Mouse (Mus musculus) heart, postnatal 14 days (tissue): ENCODE measurements at regions not wholly inside any gene's neighbourhood (a gene's known extent, or its start where the extent isn't known, plus 50 kb on each side); places are given as distances from the start of the nearest gene placed in this dataset.
A peak's percentile ranks its signal among the peaks of the same experiment; 100 is the strongest.

Experiments
- DNase-seq, 2 experiments: peaks; one replicate each; pipeline ENCODE4 v3.0.0; 2021 to 2022
- intact Hi-C: fragments of 180-260 bp; cut with DNase I; formaldehyde crosslinking; loops from one replicate; pipeline ENCODE4 v1.15.1; 2025

GRCm38 (mm10) chr4:131350268-131350667 is 406.1 kb downstream of the Matn1 start:
- intact Hi-C loops = no loop called here
- DNase-seq = no peak

GRCm38 (mm10) chr4:131354908-131355307 is 410.7 kb downstream of the Matn1 start:
- no peak for DNase-seq
- intact Hi-C loops = no loop called here

GRCm38 (mm10) chr4:131355526-131355991 is 411.4 kb downstream of the Matn1 start:
- intact Hi-C loops = no loop called here
- DNase-seq = peak; percentile 4 to 7

- intact Hi-C loops = no loop called here
- DNase-seq = no peak
Measured at GRCm38 (mm10) chr4:131356316-131356715, 412.1 kb downstream of the Matn1 start.

- no peak for DNase-seq
- intact Hi-C loops = loop anchor here (10.0 kb wide), 1 partner anchor 472 kb away; the partner anchor contains the start of gene Ptpru
Measured at GRCm38 (mm10) chr4:131363030-131363429, 418.8 kb downstream of the Matn1 start.

- intact Hi-C loops = loop anchor here (1.0 to 10.0 kb wide), 2 partner anchors 111 to 470 kb away; partner anchors contain the start of gene Ptpru
- peak; percentile 37 to 62 for DNase-seq
Measured at GRCm38 (mm10) chr4:131364671-131365252, 420.6 kb downstream of the Matn1 start.

- no peak for DNase-seq
- intact Hi-C loops = loop anchor here (10.0 kb wide), 1 partner anchor 469 kb away; the partner anchor contains the start of gene Ptpru
Measured at GRCm38 (mm10) chr4:131366006-131366405, 421.8 kb downstream of the Matn1 start.

GRCm38 (mm10) chr4:131366656-131367055 is 422.5 kb downstream of the Matn1 start:
- intact Hi-C loops = loop anchor here (10.0 kb wide), 1 partner anchor 468 kb away; the partner anchor contains the start of gene Ptpru
- DNase-seq = no peak

- DNase-seq = peak; percentile 11 to 22
- intact Hi-C loops = no loop called here
Measured at GRCm38 (mm10) chr4:131372517-131372916, 428.3 kb downstream of the Matn1 start.

- no peak for DNase-seq
- intact Hi-C loops = no loop called here
Measured at GRCm38 (mm10) chr4:131373172-131373571, 429.0 kb downstream of the Matn1 start.

- no peak for DNase-seq
- intact Hi-C loops = no loop called here
Measured at GRCm38 (mm10) chr4:131374527-131375290, 430.5 kb downstream of the Matn1 start.

- DNase-seq = no peak
- intact Hi-C loops = no loop called here
Measured at GRCm38 (mm10) chr4:131381063-131381462, 436.9 kb downstream of the Matn1 start.

GRCm38 (mm10) chr4:131381529-131381928 is 437.3 kb downstream of the Matn1 start:
- intact Hi-C loops = no loop called here

GRCm38 (mm10) chr4:131383862-131384261 is 439.7 kb downstream of the Matn1 start:
- no peak for DNase-seq
- intact Hi-C loops = no loop called here

More at GRCm38 (mm10) chr4:131381529-131381928, 437.3 kb downstream of the Matn1 start:
- no peak for DNase-seq

- intact Hi-C loops = no loop called here
- DNase-seq = no peak
Measured at GRCm38 (mm10) chr4:131386961-131387360, 442.8 kb downstream of the Matn1 start.

- intact Hi-C loops = no loop called here
- peak in 1 of 2 experiments; percentile 20 for DNase-seq
Measured at GRCm38 (mm10) chr4:131391119-131391923, 446.8 kb downstream of the Ptpru start.

- intact Hi-C loops = no loop called here
- DNase-seq = no peak
Measured at GRCm38 (mm10) chr4:131391924-131392297, 446.2 kb downstream of the Ptpru start.

GRCm38 (mm10) chr4:131392478-131392877 is 445.6 kb downstream of the Ptpru start:
- no peak for DNase-seq
- intact Hi-C loops = no loop called here

GRCm38 (mm10) chr4:131396226-131396840 is 441.8 kb downstream of the Ptpru start:
- intact Hi-C loops = no loop called here
- DNase-seq = no peak

GRCm38 (mm10) chr4:131397161-131397560 is 440.9 kb downstream of the Ptpru start:
- no peak for DNase-seq
- intact Hi-C loops = no loop called here
